Mouse (Mus musculus) hindbrain, embryonic 13.5 days (tissue): ENCODE results near the gene Selenos. TPM values are rescaled to one million over a fixed set of nuclear protein-coding genes. Genes with fewer than 3 reads are reported as not detected.
"Not testable (repeated sequence)": the region's sequence is repeated elsewhere in the genome, so short reads cannot be mapped to it uniquely, and the experiment has no call there.

Experiments used
- ATAC-seq: fragments of 200-750 bp; cut with Nextera tagmentation; 2 replicates; pipeline ENCODE4 v1.8.0; 2017; ENCODE audit warnings: moderate TSS enrichment; ENCODE audit not compliant: low FRiP score
- H3K27ac ChIP-seq: fragments of 300-500 bp; sonication (generic); 2 replicates; pipeline ENCODE4 v1.5.1; 2015; ENCODE audit warnings: inconsistent platforms, mild to moderate bottlenecking, moderate library complexity
- H3K27me3 ChIP-seq: fragments of 300-500 bp; sonication (generic); 2 replicates; pipeline ENCODE4 v1.6.1; 2015; ENCODE audit warnings: mild to moderate bottlenecking, inconsistent platforms
- H3K36me3 ChIP-seq: fragments of 300-500 bp; sonication (generic); 2 replicates; pipeline ENCODE4 v1.6.1; 2015; ENCODE audit warnings: mild to moderate bottlenecking, inconsistent platforms
- H3K4me1 ChIP-seq: fragments of 300-500 bp; sonication (generic); replicated peaks from 2 replicates; pipeline ENCODE4 v1.6.1; 2015; ENCODE audit warnings: inconsistent platforms
- H3K4me2 ChIP-seq: fragments of 300-500 bp; sonication (generic); 2 replicates; pipeline ENCODE4 v1.6.1; 2015; ENCODE audit warnings: inconsistent platforms, mild to moderate bottlenecking, moderate library complexity
- H3K4me3 ChIP-seq: fragments of 300-500 bp; sonication (generic); 2 replicates; pipeline ENCODE4 v1.5.1; 2015; ENCODE audit warnings: mild to moderate bottlenecking, inconsistent platforms
- H3K9ac ChIP-seq: fragments of 300-500 bp; sonication (generic); 2 replicates; pipeline ENCODE4 v1.6.1; 2015; ENCODE audit warnings: mild to moderate bottlenecking, inconsistent platforms
- H3K9me3 ChIP-seq: fragments of 300-500 bp; sonication (generic); 2 replicates; pipeline ENCODE4 v1.6.1; 2016; ENCODE audit warnings: inconsistent platforms
- WGBS: fragments of 180-500 bp; shearing (Covaris S2); methylation state at CpG from one replicate; pipeline ENCODE4 v1.1.7; 2015; 5-methylcytosine and 5-hydroxymethylcytosine counted together
- polyA plus RNA-seq: library from polyadenylated mRNA; unstranded; fragments of >200 nt; fragmentation: Nextera tagmentation; extraction: Ambion mirVana; gene quantifications from 2 replicates; pipeline ENCODE4 v1.2.1, GENCODE M21; 2015

Gene Selenos
- polyA plus RNA-seq, 1 experiment from 2014 or later: 84.5 TPM

DNA sequence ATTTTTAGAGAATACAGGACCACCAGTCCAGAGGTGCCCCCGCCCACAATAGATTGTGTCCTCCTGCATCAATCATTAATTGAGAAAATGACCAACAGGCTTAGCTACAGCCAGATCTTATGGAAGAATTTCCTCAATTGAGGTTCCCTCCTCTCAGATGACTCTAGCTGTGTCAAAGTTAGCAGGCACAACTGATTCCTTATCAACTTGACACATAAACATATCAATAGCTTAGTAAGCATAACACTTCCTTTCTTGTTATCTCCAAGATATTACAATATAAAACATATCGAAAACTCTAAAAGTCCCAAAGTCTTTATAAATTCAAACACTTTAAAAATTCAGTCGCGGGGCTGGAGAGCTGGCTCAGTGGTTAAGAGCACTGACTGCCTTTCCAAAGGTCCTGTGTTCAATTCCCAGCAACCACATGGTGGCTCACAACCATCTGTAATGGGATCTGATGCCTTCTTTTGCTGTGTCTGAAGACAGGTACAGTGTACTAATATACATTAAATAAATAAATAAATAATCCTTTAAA lies 25.4 kb upstream of the Selenos start:
- Histone ChIP-seq H3K9me3 (no peaks in the 10 kb centered on the region), H3K36me3 (no peaks in the 10 kb centered on the region), H3K4me2 (no peak overlapping the region), H3K4me3 (no peak overlapping the region), H3K4me1 (no peaks in the 10 kb centered on the region), H3K27ac (no peak overlapping the region), H3K9ac (no peak overlapping the region), H3K27me3 (peaks cover 18% of the 10 kb centered on the region)
- WGBS: 85% methylated on average over 4 of the region's 4 CpGs
- no peak for ATAC-seq

DNA sequence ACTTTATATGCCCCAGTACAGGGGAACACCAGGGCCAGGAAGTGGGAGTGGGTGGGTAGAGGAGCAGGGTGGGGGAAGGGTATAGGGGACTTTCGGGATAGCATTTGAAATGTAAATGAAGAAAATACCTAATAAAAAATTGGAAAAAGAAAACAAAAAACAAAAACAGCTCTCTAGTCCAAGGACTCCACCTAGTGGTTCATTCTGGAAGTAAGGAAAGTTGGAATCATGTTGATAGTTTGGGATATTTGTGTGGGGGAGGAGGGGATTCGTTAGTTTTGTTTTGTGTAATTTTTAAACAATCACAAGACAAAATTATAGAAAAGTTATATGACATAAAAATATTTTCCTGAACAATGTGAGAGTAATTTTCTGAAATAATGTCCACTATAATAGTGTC lies 24.1 kb upstream of the Selenos start:
- not testable (repeated sequence) for H3K27ac ChIP-seq

DNA sequence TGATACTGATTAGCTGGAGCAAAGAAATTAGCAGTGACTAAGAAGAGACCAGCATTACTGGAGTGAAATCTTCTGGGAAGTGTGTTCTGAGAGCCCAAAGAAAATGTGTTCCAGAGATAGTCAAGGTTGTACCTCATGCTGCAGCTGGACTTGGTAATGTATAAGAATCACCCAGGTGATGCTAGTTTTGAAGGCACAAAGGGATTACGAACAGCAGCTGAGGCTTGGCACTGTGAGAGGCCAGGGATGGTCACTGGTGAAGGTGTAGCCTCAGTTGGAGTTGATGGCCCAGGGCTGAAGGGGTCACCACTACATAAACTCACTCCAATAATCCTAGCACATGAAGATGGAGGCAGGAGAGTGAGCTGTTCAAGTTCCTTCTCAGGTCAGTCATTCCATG lies 20.7 kb upstream of the Selenos start, which contains the start of gene Snrpa1:
Gene Snrpa1 (plus strand): TSS at position 301 of the 400 bp plus-strand sequence.
- 73% methylated on average over 1 of the region's 1 CpGs for WGBS
- Histone ChIP-seq H3K4me1 (peaks cover 17% of the 10 kb centered on the region), H3K36me3 (peaks cover 15% of the 10 kb centered on the region), H3K27ac (no peak within 1 kb of the TSS), H3K27me3 (peaks cover 18% of the 10 kb centered on the region), H3K4me3 (peak within 1 kb of the TSS; percentile 83), H3K4me2 (peak within 1 kb of the TSS; percentile 92), H3K9me3 (no peaks in the 10 kb centered on the region), H3K9ac (peak within 1 kb of the TSS; percentile 92)
- no peak for ATAC-seq

More for the DNA sequence above, 24.1 kb upstream of the Selenos start:
- not testable (repeated sequence) for H3K9ac ChIP-seq, H3K9me3 ChIP-seq, H3K4me1 ChIP-seq, H3K4me2 ChIP-seq, ATAC-seq, H3K36me3 ChIP-seq, H3K4me3 ChIP-seq
- 18% methylated on average over 2 of the region's 2 CpGs for WGBS
- peaks cover 18% of the 10 kb centered on the region for H3K27me3 ChIP-seq

DNA sequence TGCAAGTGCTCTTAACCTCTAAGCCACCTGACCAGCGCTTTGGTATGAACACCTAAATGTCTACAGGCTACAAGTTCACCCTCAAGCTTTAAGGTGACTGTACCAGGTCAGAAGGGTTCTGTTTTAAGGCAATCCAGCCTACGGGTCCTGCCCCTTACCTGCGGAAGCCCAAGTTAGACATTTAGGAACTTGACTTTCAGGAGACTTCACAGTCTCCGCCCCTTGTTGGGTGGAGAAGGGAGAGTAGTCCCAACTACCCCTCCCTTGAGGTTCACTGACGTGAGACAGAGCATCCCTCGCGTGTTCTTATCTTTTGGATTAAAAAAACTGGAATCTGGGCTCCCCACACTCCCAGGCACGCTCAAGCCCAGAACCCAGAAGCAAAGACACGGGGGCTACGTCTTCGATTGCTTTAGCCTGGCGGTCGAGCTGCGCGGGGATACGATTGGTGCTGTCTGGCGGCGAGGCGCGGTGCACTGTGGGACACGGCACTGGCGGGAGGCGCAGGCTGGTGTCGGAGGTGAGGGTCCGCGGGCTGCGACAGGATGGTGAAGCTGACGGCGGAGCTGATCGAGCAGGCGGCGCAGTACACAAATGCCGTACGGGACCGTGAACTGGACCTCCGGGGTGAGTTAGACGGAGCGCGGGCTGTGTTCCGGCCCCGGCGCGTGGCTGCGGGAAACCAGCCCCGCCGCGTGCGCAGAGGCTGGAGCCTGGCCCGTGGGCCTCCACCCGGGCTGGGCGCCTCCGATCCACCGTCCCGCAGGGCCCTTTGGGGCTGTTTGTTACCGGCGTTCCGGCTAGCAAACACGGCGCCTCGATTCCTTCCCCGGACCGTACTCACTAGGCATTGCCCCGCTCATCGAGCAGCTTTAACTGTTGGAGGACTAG lies 19.1 kb upstream of the Selenos start:
- Histone ChIP-seq H3K36me3 (peaks cover 28% of the 10 kb centered on the region), H3K9ac (peak overlapping the region; percentile 92), H3K27ac (peak overlapping the region; percentile 81), H3K9me3 (no peaks in the 10 kb centered on the region), H3K4me2 (peak overlapping the region; percentile 92), H3K27me3 (peaks cover 18% of the 10 kb centered on the region), H3K4me3 (peak overlapping the region; percentile 83), H3K4me1 (peaks cover 17% of the 10 kb centered on the region)
- ATAC-seq: peak; percentile 96
- WGBS: under 1% methylated on average over 64 of the region's 64 CpGs

DNA sequence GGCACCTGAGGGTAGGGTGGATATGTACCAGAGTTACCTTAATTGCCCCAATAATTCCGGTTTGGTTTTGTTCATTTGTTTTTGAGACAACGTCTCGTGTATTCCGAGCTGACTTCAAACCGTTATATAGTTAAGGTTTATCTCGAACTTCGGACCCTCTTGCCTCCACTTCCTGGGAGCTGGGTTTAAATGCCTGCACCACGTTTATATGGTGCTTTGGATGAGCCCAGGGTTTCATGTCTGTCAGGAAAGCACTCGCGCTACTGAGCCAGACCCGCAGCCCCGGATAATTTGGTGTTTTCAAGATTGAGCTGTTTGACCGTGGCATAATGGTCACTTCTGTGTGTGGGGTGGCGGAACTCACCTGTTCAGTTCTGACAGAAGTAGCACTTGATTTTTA lies 18.4 kb upstream of the Selenos start:
- Histone ChIP-seq H3K36me3 (peaks cover 33% of the 10 kb centered on the region), H3K4me1 (peaks cover 17% of the 10 kb centered on the region), H3K9me3 (no peaks in the 10 kb centered on the region), H3K27ac (no peak overlapping the region), H3K27me3 (peaks cover 18% of the 10 kb centered on the region), H3K4me3 (peak overlapping the region; percentile 83), H3K9ac (peak overlapping the region; percentile 92), H3K4me2 (peak overlapping the region; percentile 92)
- WGBS: 3% methylated on average over 14 of the region's 14 CpGs
- ATAC-seq: no peak; the same call in 1 of the 2 replicates

DNA sequence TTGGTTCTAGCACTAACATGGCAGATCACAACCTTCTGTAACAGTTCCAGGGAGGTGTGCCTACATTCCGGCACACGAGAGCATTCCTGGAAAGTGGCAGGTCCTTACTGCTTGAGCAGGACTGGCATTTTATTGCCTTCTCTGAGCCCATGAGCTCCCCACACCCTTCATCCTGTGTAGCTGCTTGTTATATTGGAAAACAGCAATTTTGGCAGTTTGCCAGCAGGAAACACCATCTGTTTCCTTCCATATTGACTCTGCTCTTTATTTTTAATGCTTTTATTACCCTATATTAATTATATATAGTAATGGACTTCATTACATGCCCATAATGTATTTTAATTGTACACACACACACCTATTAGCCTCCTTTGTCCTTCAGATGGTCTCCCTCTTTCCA lies 3.0 kb upstream of the Selenos start:
- Histone ChIP-seq H3K27me3 (no peaks in the 10 kb centered on the region), H3K9ac (no peak overlapping the region), H3K9me3 (no peaks in the 10 kb centered on the region), H3K36me3 (peaks cover 56% of the 10 kb centered on the region), H3K4me2 (no peak overlapping the region), H3K27ac (no peak overlapping the region), H3K4me1 (peaks cover 22% of the 10 kb centered on the region), H3K4me3 (no peak overlapping the region)
- WGBS: 74% methylated on average over 2 of the region's 2 CpGs
- no peak for ATAC-seq

DNA sequence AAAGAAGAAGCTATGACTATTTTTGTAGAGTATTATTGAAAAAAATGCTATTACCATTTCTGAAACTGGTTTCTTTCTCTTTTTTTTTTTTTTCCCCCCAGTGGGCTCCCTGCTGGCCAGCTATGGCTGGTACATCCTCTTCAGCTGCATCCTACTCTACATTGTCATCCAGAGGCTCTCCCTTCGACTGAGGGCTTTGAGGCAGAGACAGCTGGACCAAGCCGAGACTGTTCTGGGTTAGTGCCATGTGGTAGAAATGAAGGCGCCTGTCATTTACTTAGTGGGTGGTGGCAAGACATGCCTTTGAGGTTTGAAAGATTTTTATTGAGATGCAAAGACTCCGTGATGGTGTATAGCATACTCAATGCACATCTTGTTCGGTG lies 773 bp downstream of the Selenos start:
- no peak for ATAC-seq
- 36% methylated on average over 5 of the region's 5 CpGs for WGBS
- peak overlapping the region; percentile 90 for H3K4me2 ChIP-seq
- H3K4me1 ChIP-seq: peaks cover 37% of the 10 kb centered on the region
- H3K4me3 ChIP-seq: peak overlapping the region; percentile 83
- peaks cover 44% of the 10 kb centered on the region for H3K36me3 ChIP-seq
- peak overlapping the region; percentile 82 for H3K9ac ChIP-seq
- H3K27ac ChIP-seq: peak overlapping the region; percentile 82; the same call in 1 of the 2 replicates
- H3K9me3 ChIP-seq: no peaks in the 10 kb centered on the region
- no peaks in the 10 kb centered on the region for H3K27me3 ChIP-seq

DNA sequence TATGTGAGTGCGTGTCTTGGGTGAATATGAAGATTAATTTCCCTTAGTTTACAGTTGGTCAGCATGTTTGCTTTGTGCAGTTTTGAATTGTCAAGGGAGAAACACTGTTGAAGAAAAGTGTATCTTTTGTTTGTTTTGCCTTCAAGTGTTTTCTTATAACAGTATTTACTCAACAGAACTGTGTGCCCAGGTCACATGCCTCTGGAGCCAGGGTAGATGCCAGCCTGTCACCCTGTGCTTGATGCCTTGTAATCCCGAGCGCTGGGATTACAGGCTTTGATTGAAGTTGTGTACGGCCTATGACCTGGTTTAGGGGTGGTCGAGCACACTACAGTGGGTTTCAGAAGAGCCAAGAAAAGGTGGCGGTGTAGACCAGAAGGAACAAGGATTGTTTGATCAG lies 4.3 kb downstream of the Selenos start:
- Histone ChIP-seq H3K9me3 (no peaks in the 10 kb centered on the region), H3K9ac (no peak overlapping the region), H3K27me3 (no peaks in the 10 kb centered on the region), H3K4me2 (no peak overlapping the region), H3K4me1 (peaks cover 35% of the 10 kb centered on the region), H3K27ac (no peak overlapping the region), H3K4me3 (no peak overlapping the region), H3K36me3 (peaks cover 59% of the 10 kb centered on the region)
- WGBS: 91% methylated on average over 6 of the region's 6 CpGs
- no peak for ATAC-seq

DNA sequence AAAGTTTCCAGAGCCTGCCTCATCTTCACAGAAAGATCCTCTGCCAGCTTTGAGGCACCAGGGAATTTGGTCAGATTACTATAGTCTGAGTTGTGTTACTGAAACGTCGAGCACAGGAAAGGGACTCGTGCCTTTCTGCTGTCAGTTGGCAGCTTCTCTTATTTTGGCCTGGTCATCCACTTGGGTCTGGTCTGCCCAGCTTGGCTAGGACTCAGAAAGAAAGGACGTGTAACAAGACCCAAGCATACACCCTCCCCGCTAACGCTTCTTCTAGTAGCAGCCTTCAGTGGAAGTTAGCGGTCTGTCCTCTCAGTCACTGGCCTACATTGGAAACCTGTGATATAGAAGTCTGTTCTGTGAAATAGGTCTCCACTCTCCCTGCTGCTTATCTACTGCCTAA lies 5.1 kb downstream of the Selenos start:
- no peak for ATAC-seq
- WGBS: 86% methylated on average over 7 of the region's 7 CpGs
- no peak overlapping the region for H3K4me2 ChIP-seq
- no peaks in the 10 kb centered on the region for H3K27me3 ChIP-seq
- H3K9me3 ChIP-seq: no peaks in the 10 kb centered on the region
- no peak overlapping the region for H3K9ac ChIP-seq
- no peak overlapping the region for H3K4me3 ChIP-seq
- H3K36me3 ChIP-seq: peaks cover 67% of the 10 kb centered on the region
- peaks cover 31% of the 10 kb centered on the region for H3K4me1 ChIP-seq
- H3K27ac ChIP-seq: no peak overlapping the region

DNA sequence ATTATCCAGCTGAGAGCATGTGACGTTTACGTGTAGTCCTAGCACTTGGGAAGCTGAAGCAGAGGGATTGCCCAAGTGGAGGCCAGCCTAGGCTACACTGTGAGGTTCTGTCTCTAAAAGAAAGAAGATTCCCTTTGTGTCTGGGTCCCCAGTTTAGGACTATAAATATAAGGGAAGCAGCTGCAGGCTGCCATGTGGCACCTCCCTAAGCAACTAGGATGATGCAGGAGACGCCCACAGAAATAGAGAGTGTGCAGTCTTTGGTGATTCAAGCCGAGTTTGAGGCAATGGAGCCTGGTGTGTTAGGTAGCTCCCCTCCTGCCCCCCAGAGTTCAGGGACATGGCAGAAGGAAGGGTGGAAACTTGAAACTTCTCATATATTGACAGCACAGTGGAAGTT lies 8.2 kb downstream of the Selenos start:
- H3K27me3 ChIP-seq: no peaks in the 10 kb centered on the region
- no peak overlapping the region for H3K4me2 ChIP-seq
- ATAC-seq: no peak
- H3K27ac ChIP-seq: no peak overlapping the region
- H3K4me1 ChIP-seq: 0 out of 2 replicates have a peak, but pooled peaks cover 10% of the 10 kb centered on the region
- no peak overlapping the region for H3K9ac ChIP-seq
- no peaks in the 10 kb centered on the region for H3K9me3 ChIP-seq
- H3K36me3 ChIP-seq: peaks cover 96% of the 10 kb centered on the region
- 94% methylated on average over 4 of the region's 4 CpGs for WGBS
- no peak overlapping the region for H3K4me3 ChIP-seq

DNA sequence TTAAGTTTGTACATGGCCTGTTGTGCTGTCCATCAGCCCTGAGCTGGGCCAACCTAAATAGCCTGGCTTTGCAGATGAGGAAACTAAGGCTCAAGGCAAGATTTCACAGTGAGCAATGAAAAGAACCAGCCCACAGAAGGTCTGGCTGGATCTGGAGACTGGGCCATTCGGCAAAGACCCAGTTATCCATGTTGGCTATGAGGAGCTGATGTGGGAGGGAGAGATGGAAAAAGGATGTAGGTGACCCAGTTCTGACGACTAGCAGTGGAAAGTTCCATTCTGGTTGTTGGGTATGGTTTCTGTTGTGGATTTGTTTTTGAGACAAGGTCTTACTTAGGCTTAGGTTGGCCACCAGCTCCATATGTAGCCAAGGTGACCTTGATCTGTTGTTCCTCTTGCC lies 8.6 kb downstream of the Selenos start:
- Histone ChIP-seq H3K36me3 (peaks cover 97% of the 10 kb centered on the region), H3K4me3 (no peak overlapping the region), H3K9me3 (no peaks in the 10 kb centered on the region), H3K27me3 (no peaks in the 10 kb centered on the region), H3K4me1 (0 out of 2 replicates have a peak, but pooled peaks cover 9% of the 10 kb centered on the region), H3K27ac (no peak overlapping the region), H3K4me2 (no peak overlapping the region), H3K9ac (no peak overlapping the region)
- no peak for ATAC-seq
- whole genome bisulfite sequencing: 96% methylated on average over 2 of the region's 2 CpGs

DNA sequence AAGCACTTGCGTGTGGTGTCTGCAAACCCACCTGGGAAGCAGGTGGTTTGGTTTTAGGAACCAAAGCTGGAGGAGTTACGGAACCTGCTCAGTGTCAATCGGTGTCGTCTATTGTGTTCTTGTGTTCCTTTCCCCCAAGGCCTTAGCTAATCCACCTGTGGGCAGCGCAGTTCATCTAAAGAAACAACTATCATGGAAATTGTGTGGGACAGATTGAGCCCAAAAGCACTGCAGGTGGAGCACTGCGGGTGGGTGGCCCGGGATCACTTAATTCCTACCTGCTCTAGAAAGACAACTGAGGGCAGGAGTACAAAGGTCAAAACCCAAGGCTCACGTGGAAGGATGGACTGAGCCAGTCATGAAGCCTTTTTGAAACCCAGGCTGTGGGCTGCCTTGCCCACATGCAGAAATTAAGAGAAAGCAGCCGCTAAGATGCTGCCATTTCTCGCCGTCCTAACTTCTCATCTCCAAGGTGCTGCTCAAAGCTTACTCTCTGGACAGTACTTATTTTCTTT lies 11.3 kb downstream of the Selenos start:
- no peak overlapping the region for H3K9ac ChIP-seq
- no peak for ATAC-seq
- H3K27me3 ChIP-seq: no peaks in the 10 kb centered on the region
- no peak overlapping the region for H3K4me2 ChIP-seq
- peaks cover 77% of the 10 kb centered on the region for H3K36me3 ChIP-seq
- H3K4me3 ChIP-seq: no peak overlapping the region
- H3K4me1 ChIP-seq: no peaks in the 10 kb centered on the region
- no peaks in the 10 kb centered on the region for H3K9me3 ChIP-seq
- WGBS: 85% methylated on average over 11 of the region's 11 CpGs
- no peak overlapping the region for H3K27ac ChIP-seq
